Mouse (Mus musculus): ENCODE measurements at regions not wholly inside any gene's neighbourhood (a gene's known extent, or its start where the extent isn't known, plus 50 kb on each side); places are given as distances from the start of the nearest gene placed in this dataset.
"Not testable (repeated sequence)": the region's sequence is repeated elsewhere in the genome, so short reads cannot be mapped to it uniquely, and the experiment has no call there.

DNA sequence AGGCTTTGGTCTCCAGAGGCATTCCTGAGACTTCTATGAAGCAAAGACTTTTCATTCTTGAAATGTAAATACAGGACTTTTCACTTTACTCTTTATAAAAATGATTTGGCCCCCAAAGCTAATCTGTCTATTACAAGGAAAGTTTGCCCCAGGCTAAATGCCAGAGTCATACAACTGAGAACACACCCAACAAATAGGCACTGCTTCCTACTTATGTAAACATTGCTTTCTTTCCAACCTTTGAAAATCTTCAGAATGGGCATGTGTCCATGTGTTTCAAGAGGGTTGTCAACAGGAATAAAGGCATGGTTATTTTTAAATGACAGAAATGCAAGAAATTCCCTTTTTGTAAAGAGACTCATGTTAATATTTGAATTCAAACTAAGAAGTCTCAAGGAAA is 248.4 kb downstream of the Lpin1 start:
- DNase-seq (ENCODE audit: low spot score) (peak; percentile 86), ATAC-seq (ENCODE audit: low read depth) (0 out of 2 replicates have a peak, but pooled peaks have one; percentile 47)
- Histone ChIP-seq H3K27me3 (replicated peaks; ENCODE audit: control insufficient read depth, insufficient read depth, low read length) (no peaks in the 10 kb centered on the region), H3K4me2 (ENCODE audit: low read depth, low read length) (no peak overlapping the region), H3K36me3 (ENCODE audit: control insufficient read depth, insufficient read depth, low read length) (no peaks in the 10 kb centered on the region), H3K27ac (replicated peaks; ENCODE audit: low read depth, low read length) (peak overlapping the region; percentile 48), H3K9me3 (ENCODE audit: control insufficient read depth, low read length) (peaks cover 9% of the 10 kb centered on the region), H3K4me1 (ENCODE audit: control insufficient read depth, insufficient read depth, low read length) (no peaks in the 10 kb centered on the region), H3K4me3 (ENCODE audit: low read depth, low read length) (no peak overlapping the region), H3K9ac (ENCODE audit: low read depth, low read length) (no peak overlapping the region)

DNA sequence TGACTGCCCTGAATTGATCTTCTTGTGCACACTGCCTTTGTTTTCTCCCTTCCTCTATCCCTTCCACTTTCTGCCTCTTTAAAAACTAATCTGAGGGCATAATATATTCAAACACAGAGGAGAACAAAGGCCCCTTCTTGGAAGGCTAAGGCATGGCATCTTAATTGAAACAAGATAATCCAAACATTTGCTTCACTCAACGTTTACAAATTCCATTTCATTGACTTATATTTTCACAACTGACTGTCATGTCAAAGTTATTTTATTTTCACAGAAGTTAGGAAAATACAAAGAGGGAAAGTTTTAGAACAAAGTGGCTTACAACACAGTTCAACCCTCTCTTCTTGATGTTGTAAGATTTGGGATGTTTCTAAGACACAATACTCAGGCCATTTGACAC is 251.9 kb downstream of the Lpin1 start:
- peaks cover 9% of the 10 kb centered on the region for H3K9me3 ChIP-seq (ENCODE audit: control insufficient read depth, low read length)
- 0 out of 2 replicates have a peak overlapping the region, but pooled peaks have one; percentile 16 for H3K27ac ChIP-seq (replicated peaks; ENCODE audit: low read depth, low read length)
- no peaks in the 10 kb centered on the region for H3K27me3 ChIP-seq (replicated peaks; ENCODE audit: control insufficient read depth, insufficient read depth, low read length)
- WGBS = 12% methylated on average over 1 of the region's 1 CpGs
- no peak for ATAC-seq (ENCODE audit: low read depth)
- peak; percentile 43 for DNase-seq (ENCODE audit: low spot score)
- H3K4me3 ChIP-seq (ENCODE audit: low read depth, low read length) = no peak overlapping the region
- no peak overlapping the region for H3K9ac ChIP-seq (ENCODE audit: low read depth, low read length)
- H3K4me1 ChIP-seq (ENCODE audit: control insufficient read depth, insufficient read depth, low read length) = no peaks in the 10 kb centered on the region
- H3K4me2 ChIP-seq (ENCODE audit: low read depth, low read length) = no peak overlapping the region
- H3K36me3 ChIP-seq (ENCODE audit: control insufficient read depth, insufficient read depth, low read length) = no peaks in the 10 kb centered on the region

DNA sequence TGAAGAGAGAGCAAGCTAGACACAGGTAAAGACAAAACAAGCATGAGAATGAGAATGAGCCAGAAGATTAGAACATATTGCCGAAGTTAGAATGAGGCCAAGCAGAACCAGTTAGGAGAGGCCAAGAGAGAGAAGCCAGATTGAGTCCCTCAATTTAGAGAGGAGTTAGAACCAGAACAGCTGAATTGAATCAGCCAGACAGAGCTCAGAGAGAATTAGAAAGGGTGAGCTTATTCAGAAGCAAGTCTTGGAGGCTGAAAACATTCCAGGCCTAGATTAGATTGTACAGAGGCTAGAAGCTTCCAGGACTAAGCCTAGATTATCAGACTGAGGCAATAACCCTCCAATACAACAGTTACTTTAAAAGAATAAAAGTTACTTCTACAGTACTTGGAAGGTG is 256.1 kb downstream of the Lpin1 start:
- Histone ChIP-seq H3K27ac (replicated peaks; ENCODE audit: low read depth, low read length) (no peak overlapping the region), H3K9ac (ENCODE audit: low read depth, low read length) (no peak overlapping the region), H3K36me3 (ENCODE audit: control insufficient read depth, insufficient read depth, low read length) (no peaks in the 10 kb centered on the region), H3K27me3 (replicated peaks; ENCODE audit: control insufficient read depth, insufficient read depth, low read length) (no peaks in the 10 kb centered on the region), H3K4me2 (ENCODE audit: low read depth, low read length) (no peak overlapping the region), H3K4me3 (ENCODE audit: low read depth, low read length) (no peak overlapping the region), H3K9me3 (ENCODE audit: control insufficient read depth, low read length) (no peaks in the 10 kb centered on the region), H3K4me1 (ENCODE audit: control insufficient read depth, insufficient read depth, low read length) (no peaks in the 10 kb centered on the region)
- 83% methylated on average over 1 of the region's 1 CpGs for WGBS
- no peak for ATAC-seq (ENCODE audit: low read depth)
- no peak for DNase-seq (ENCODE audit: low spot score)

DNA sequence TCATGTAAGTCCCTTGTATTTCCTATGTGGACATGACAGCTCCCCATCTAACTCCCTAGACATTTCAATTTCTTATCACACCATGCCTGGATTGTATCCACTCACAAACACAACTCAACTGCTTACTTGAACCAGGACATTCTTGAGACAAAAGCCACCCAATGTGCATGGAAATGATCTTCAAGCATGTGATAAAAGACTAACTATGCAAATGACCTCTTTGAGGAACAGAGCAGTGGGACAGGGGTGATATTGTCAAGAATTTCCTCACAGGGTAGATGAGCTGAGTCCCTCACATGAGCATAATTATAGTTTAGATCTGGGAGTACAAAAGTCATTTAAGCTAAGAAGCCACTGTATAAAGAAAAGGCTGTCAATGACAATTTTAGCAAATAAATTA is 259.0 kb downstream of the Lpin1 start:
- Histone ChIP-seq H3K9me3 (ENCODE audit: control insufficient read depth, low read length) (no peaks in the 10 kb centered on the region), H3K27ac (replicated peaks; ENCODE audit: low read depth, low read length) (no peak overlapping the region), H3K4me2 (ENCODE audit: low read depth, low read length) (no peak overlapping the region), H3K36me3 (ENCODE audit: control insufficient read depth, insufficient read depth, low read length) (no peaks in the 10 kb centered on the region), H3K4me3 (ENCODE audit: low read depth, low read length) (no peak overlapping the region), H3K27me3 (replicated peaks; ENCODE audit: control insufficient read depth, insufficient read depth, low read length) (no peaks in the 10 kb centered on the region), H3K9ac (ENCODE audit: low read depth, low read length) (no peak overlapping the region), H3K4me1 (ENCODE audit: control insufficient read depth, insufficient read depth, low read length) (no peaks in the 10 kb centered on the region)
- ATAC-seq (ENCODE audit: low read depth) (no peak), DNase-seq (ENCODE audit: low spot score) (no peak)

DNA sequence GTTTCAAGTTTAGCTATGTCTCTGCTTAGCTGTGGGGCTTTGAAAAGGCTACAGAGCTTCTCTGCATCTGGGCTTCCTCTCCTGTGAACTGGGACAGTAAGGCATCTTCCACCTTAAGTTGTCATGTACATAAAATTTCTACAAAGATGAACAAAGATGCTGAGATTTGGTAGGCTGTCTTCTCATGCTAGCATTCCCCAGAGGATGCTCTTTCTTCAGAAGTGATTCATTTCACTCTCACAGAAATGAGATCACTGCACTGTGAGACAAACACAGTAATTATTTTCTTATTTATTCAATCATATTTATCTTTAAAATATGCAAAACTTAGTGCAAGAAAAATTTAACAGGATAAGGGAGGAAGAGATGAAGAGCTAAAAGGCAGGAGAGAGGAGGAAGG is 261.5 kb downstream of the Lpin1 start:
- DNase-seq (ENCODE audit: low spot score) (no peak), ATAC-seq (ENCODE audit: low read depth) (no peak)
- H3K4me2 ChIP-seq (ENCODE audit: low read depth, low read length) = no peak overlapping the region
- H3K9ac ChIP-seq (ENCODE audit: low read depth, low read length) = no peak overlapping the region
- no peaks in the 10 kb centered on the region for H3K4me1 ChIP-seq (ENCODE audit: control insufficient read depth, insufficient read depth, low read length)
- H3K9me3 ChIP-seq (ENCODE audit: control insufficient read depth, low read length) = no peaks in the 10 kb centered on the region
- H3K36me3 ChIP-seq (ENCODE audit: control insufficient read depth, insufficient read depth, low read length) = no peaks in the 10 kb centered on the region
- no peak overlapping the region for H3K27ac ChIP-seq (replicated peaks; ENCODE audit: low read depth, low read length)
- H3K4me3 ChIP-seq (ENCODE audit: low read depth, low read length) = no peak overlapping the region
- H3K27me3 ChIP-seq (replicated peaks; ENCODE audit: control insufficient read depth, insufficient read depth, low read length) = no peaks in the 10 kb centered on the region

DNA sequence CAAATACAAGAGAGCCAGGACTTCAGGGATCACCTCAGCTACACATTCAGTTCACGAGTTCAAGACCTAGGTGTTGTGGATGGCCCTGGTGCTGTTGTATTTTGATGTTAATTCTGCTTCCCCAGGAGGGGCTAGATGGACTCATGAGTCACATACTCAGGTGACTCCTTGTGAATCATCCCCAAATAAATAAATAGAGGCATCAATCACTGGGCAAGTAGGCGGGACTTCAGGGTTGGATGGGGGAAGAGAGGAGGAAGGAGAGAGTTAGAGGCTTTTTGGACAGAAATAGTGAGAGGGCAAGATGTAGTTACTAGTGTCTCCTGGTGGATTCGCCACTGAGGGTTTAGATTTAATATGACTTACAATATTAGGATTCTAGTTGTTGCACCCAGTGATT is 266.7 kb downstream of the Lpin1 start:
- Histone ChIP-seq H3K9ac (ENCODE audit: low read depth, low read length) (no peak overlapping the region), H3K9me3 (ENCODE audit: control insufficient read depth, low read length) (no peaks in the 10 kb centered on the region), H3K4me3 (ENCODE audit: low read depth, low read length) (no peak overlapping the region), H3K36me3 (ENCODE audit: control insufficient read depth, insufficient read depth, low read length) (no peaks in the 10 kb centered on the region), H3K4me2 (ENCODE audit: low read depth, low read length) (no peak overlapping the region), H3K4me1 (ENCODE audit: control insufficient read depth, insufficient read depth, low read length) (no peaks in the 10 kb centered on the region), H3K27ac (replicated peaks; ENCODE audit: low read depth, low read length) (no peak overlapping the region), H3K27me3 (replicated peaks; ENCODE audit: control insufficient read depth, insufficient read depth, low read length) (no peaks in the 10 kb centered on the region)
- ATAC-seq (ENCODE audit: low read depth) = no peak
- DNase-seq (ENCODE audit: low spot score) = no peak
- 78% methylated on average over 3 of the region's 3 CpGs for whole genome bisulfite sequencing

DNA sequence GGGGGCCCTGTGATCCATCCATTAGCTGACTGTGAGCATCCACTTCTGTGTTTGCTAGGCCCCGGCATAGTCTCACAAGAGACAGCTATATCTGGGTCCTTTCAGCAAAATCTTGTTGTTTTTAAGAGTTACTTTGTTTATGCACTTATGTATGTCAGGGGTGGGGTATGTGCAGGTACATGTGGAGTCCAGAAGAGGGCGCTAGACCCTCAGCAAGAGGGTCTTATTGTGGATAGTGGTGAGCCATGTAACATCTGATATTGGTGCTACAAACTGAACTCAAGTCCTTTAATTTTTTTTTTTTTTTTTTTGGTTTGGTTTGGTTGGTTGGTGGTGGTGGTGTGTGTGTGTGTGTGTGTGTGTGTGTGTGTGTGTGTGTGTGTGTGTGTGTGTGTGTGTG is 268.7 kb downstream of the Lpin1 start:
- H3K4me2 ChIP-seq (ENCODE audit: low read depth, low read length); H3K27ac ChIP-seq (replicated peaks; ENCODE audit: low read depth, low read length); H3K4me3 ChIP-seq (ENCODE audit: low read depth, low read length); H3K4me1 ChIP-seq (ENCODE audit: control insufficient read depth, insufficient read depth, low read length); H3K27me3 ChIP-seq (replicated peaks; ENCODE audit: control insufficient read depth, insufficient read depth, low read length); ATAC-seq (ENCODE audit: low read depth); H3K36me3 ChIP-seq (ENCODE audit: control insufficient read depth, insufficient read depth, low read length); DNase-seq (ENCODE audit: low spot score); H3K9ac ChIP-seq (ENCODE audit: low read depth, low read length); H3K9me3 ChIP-seq (ENCODE audit: control insufficient read depth, low read length): not testable (repeated sequence)
- 52% methylated on average over 2 of the region's 2 CpGs for WGBS

DNA sequence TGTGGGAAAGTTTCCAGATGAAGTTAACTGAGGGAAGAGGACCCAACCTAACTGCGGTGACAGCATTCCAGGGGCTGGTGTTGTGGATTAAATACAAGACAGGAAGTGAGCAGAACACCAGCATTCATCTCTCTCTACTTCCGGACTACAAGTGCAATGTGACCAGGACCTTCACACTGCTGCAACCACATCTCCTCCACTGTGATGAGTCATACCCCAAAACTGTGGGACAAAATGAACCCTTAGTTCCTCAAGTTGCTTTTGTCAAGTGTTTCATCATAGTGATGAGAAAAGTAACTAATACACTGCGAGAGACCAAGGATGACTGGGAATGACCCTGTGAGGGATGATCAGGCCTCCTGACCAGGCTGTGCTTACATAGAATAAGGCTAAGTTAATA is 279.3 kb downstream of the Lpin1 start:
- Histone ChIP-seq H3K9me3 (ENCODE audit: control insufficient read depth, low read length) (no peaks in the 10 kb centered on the region), H3K4me3 (ENCODE audit: low read depth, low read length) (no peak overlapping the region), H3K9ac (ENCODE audit: low read depth, low read length) (no peak overlapping the region), H3K27ac (replicated peaks; ENCODE audit: low read depth, low read length) (no peak overlapping the region), H3K36me3 (ENCODE audit: control insufficient read depth, insufficient read depth, low read length) (no peaks in the 10 kb centered on the region), H3K4me2 (ENCODE audit: low read depth, low read length) (no peak overlapping the region), H3K27me3 (replicated peaks; ENCODE audit: control insufficient read depth, insufficient read depth, low read length) (no peaks in the 10 kb centered on the region), H3K4me1 (ENCODE audit: control insufficient read depth, insufficient read depth, low read length) (no peaks in the 10 kb centered on the region)
- ATAC-seq (ENCODE audit: low read depth) (no peak), DNase-seq (ENCODE audit: low spot score) (no peak)
- 88% methylated on average over 3 of the region's 3 CpGs for WGBS

DNA sequence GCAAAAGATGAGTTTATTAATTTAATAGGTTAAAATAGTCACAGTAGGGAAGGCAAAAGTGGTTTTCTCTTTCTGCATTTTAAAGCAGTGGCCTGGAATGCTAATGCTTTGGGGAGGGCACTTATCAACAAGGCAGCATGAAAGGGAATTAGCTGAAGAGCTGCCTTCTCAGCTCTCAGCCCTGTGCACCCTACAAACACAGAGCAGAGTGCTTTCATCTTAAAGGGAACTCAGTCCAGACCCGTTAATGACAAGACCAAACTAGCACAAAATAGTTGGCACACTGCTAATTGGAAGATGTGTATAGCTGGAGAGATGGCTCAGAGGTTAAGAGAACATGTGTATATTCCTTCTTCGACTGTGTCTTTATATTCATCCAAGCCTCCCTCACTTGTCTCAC is 281.6 kb downstream of the Lpin1 start:
- Histone ChIP-seq H3K27ac (replicated peaks; ENCODE audit: low read depth, low read length) (no peak overlapping the region), H3K36me3 (ENCODE audit: control insufficient read depth, insufficient read depth, low read length) (no peaks in the 10 kb centered on the region), H3K9ac (ENCODE audit: low read depth, low read length) (no peak overlapping the region)

More for the DNA sequence above, 281.6 kb downstream of the Lpin1 start:
- Histone ChIP-seq H3K4me1 (ENCODE audit: control insufficient read depth, insufficient read depth, low read length) (no peaks in the 10 kb centered on the region), H3K27me3 (replicated peaks; ENCODE audit: control insufficient read depth, insufficient read depth, low read length) (no peaks in the 10 kb centered on the region), H3K9me3 (ENCODE audit: control insufficient read depth, low read length) (no peaks in the 10 kb centered on the region), H3K4me3 (ENCODE audit: low read depth, low read length) (no peak overlapping the region), H3K4me2 (ENCODE audit: low read depth, low read length) (no peak overlapping the region)
- no peak for DNase-seq (ENCODE audit: low spot score)
- no peak for ATAC-seq (ENCODE audit: low read depth)
- 66% methylated on average over 2 of the region's 2 CpGs for WGBS

Measured in embryonic facial prominence, embryonic 14.5 days (tissue).